Mouse (Mus musculus) bone marrow macrophage, adult 2 months (primary cell): ENCODE measurements around the gene Usp45.
A peak's percentile ranks its signal among the peaks of the same experiment; 100 is the strongest.

Source experiments
- CTCF ChIP-seq: IDR thresholded peaks from 2 replicates; pipeline ENCODE4 v1.5.1; 2012; ENCODE audit warnings: low read depth, mild to moderate bottlenecking, low read length, moderate library complexity
- POLR2A ChIP-seq: IDR thresholded peaks from 2 replicates; pipeline ENCODE4 v1.6.1; 2012; ENCODE audit warnings: mild to moderate bottlenecking, low read depth, low read length, borderline replicate concordance

- TF ChIP-seq CTCF (peak; percentile 43; the same call in 1 of the 2 replicates), POLR2A (no peak)
These were observed 47.1 kb downstream of the Usp45 start for GRCm38 (mm10) chr4:21814029-21814428.
